Mouse (Mus musculus) kidney, embryonic 15.5 days (tissue): ENCODE results near the gene Slc9a3r2. TPM values are rescaled to one million over a fixed set of nuclear protein-coding genes. Genes with fewer than 3 reads are reported as not detected.

Experiments used
- ATAC-seq: fragments of 200-750 bp; cut with Nextera tagmentation; replicated peaks from 2 replicates; pipeline ENCODE4 v1.8.0; 2017; ENCODE audit warnings: moderate TSS enrichment; ENCODE audit not compliant: low FRiP score
- H3K27ac ChIP-seq: fragments of 300-500 bp; sonication (generic); 2 replicates; pipeline ENCODE4 v1.5.1; 2015; ENCODE audit warnings: mild to moderate bottlenecking, inconsistent platforms
- H3K27me3 ChIP-seq: fragments of 300-500 bp; sonication (generic); 2 replicates; pipeline ENCODE4 v1.6.1; 2015; ENCODE audit warnings: inconsistent platforms
- H3K36me3 ChIP-seq: fragments of 300-500 bp; sonication (generic); 2 replicates; pipeline ENCODE4 v1.6.1; 2015; ENCODE audit warnings: inconsistent platforms
- H3K4me1 ChIP-seq: fragments of 300-500 bp; sonication (generic); 2 replicates; pipeline ENCODE4 v1.6.1; 2015; ENCODE audit warnings: inconsistent platforms
- H3K4me2 ChIP-seq: fragments of 300-500 bp; sonication (generic); 2 replicates; pipeline ENCODE4 v1.6.1; 2015; ENCODE audit warnings: moderate library complexity, mild to moderate bottlenecking, inconsistent platforms
- H3K4me3 ChIP-seq: fragments of 300-500 bp; sonication (generic); replicated peaks from 2 replicates; pipeline ENCODE4 v1.5.1; 2015; ENCODE audit warnings: mild to moderate bottlenecking, inconsistent platforms
- H3K9ac ChIP-seq: fragments of 300-500 bp; sonication (generic); 2 replicates; pipeline ENCODE4 v1.6.1; 2015; ENCODE audit warnings: mild to moderate bottlenecking, inconsistent platforms
- H3K9me3 ChIP-seq: fragments of 300-500 bp; sonication (generic); replicated peaks from 2 replicates; pipeline ENCODE4 v1.6.1; 2016; ENCODE audit warnings: inconsistent platforms
- WGBS: fragments of 180-500 bp; shearing (Covaris S2); methylation state at CpG from one replicate; pipeline ENCODE4 v1.1.7; 2015; ENCODE audit warnings: mixed read lengths; 5-methylcytosine and 5-hydroxymethylcytosine counted together
- microRNA-seq: library from miRNA; unstranded; fragments of <30 nt; microRNA quantifications from one replicate; pipeline ENCODE4, GENCODE M21; 2016
- polyA plus RNA-seq: library from polyadenylated mRNA; unstranded; fragments of >200 nt; fragmentation: Nextera tagmentation; extraction: Ambion mirVana; gene quantifications from 2 replicates; pipeline ENCODE4 v1.2.1, GENCODE M21; 2015

Slc9a3r2 gene
- polyA plus RNA-seq, 1 experiment from 2014 or later, result 106 TPM

- Histone ChIP-seq H3K27ac (no peak overlapping the region), H3K4me1 (no peaks in the 10 kb centered on the region), H3K9ac (no peak overlapping the region), H3K4me3 (no peak overlapping the region), H3K4me2 (no peak overlapping the region), H3K36me3 (peaks cover 100% of the 10 kb centered on the region), H3K27me3 (no peaks in the 10 kb centered on the region), H3K9me3 (no peaks in the 10 kb centered on the region)
- no peak for ATAC-seq
- 91% methylated on average over 3 of the region's 3 CpGs for WGBS
Measured at GRCm38 (mm10) chr17:24597989-24598388, 52.1 kb downstream of the Slc9a3r2 start.

GRCm38 (mm10) chr17:24596471-24597183 lies 53.5 kb downstream of the Slc9a3r2 start:
- WGBS, result 85% methylated on average over 19 of the region's 19 CpGs

GRCm38 (mm10) chr17:24596073-24596466 lies 54.1 kb downstream of the Slc9a3r2 start:
- no peak for ATAC-seq

More at GRCm38 (mm10) chr17:24596471-24597183, 53.5 kb downstream of the Slc9a3r2 start:
- H3K27ac ChIP-seq, result no peak overlapping the region
- no peak for ATAC-seq
- H3K4me3 ChIP-seq, result no peak overlapping the region
- H3K36me3 ChIP-seq, result peaks cover 100% of the 10 kb centered on the region
- H3K9me3 ChIP-seq, result no peaks in the 10 kb centered on the region
- H3K9ac ChIP-seq, result no peak overlapping the region
- H3K4me2 ChIP-seq, result no peak overlapping the region
- H3K27me3 ChIP-seq, result no peaks in the 10 kb centered on the region
- no peaks in the 10 kb centered on the region for H3K4me1 ChIP-seq

GRCm38 (mm10) chr17:24595126-24596072 lies 54.7 kb downstream of the Slc9a3r2 start:
- no peak overlapping the region for H3K4me3 ChIP-seq
- H3K9ac ChIP-seq, result no peak overlapping the region
- ATAC-seq, result no peak
- H3K9me3 ChIP-seq, result no peaks in the 10 kb centered on the region
- H3K27me3 ChIP-seq, result no peaks in the 10 kb centered on the region
- no peaks in the 10 kb centered on the region for H3K4me1 ChIP-seq
- no peak overlapping the region for H3K4me2 ChIP-seq
- no peak overlapping the region for H3K27ac ChIP-seq
- 74% methylated on average over 17 of the region's 17 CpGs for WGBS
- H3K36me3 ChIP-seq, result peaks cover 100% of the 10 kb centered on the region

More at GRCm38 (mm10) chr17:24596073-24596466, 54.1 kb downstream of the Slc9a3r2 start:
- Histone ChIP-seq H3K4me3 (no peak overlapping the region), H3K4me1 (no peaks in the 10 kb centered on the region), H3K27me3 (no peaks in the 10 kb centered on the region), H3K27ac (no peak overlapping the region), H3K4me2 (no peak overlapping the region), H3K9ac (no peak overlapping the region), H3K36me3 (peaks cover 100% of the 10 kb centered on the region), H3K9me3 (no peaks in the 10 kb centered on the region)
- 77% methylated on average over 5 of the region's 5 CpGs for WGBS

GRCm38 (mm10) chr17:24593992-24594890 lies 55.9 kb downstream of the Slc9a3r2 start:
- H3K36me3 ChIP-seq, result peaks cover 98% of the 10 kb centered on the region
- no peak for ATAC-seq
- 91% methylated on average over 26 of the region's 26 CpGs for WGBS
- no peak overlapping the region for H3K27ac ChIP-seq
- no peaks in the 10 kb centered on the region for H3K4me1 ChIP-seq
- no peak overlapping the region for H3K4me2 ChIP-seq
- no peaks in the 10 kb centered on the region for H3K9me3 ChIP-seq
- no peaks in the 10 kb centered on the region for H3K27me3 ChIP-seq
- no peak overlapping the region for H3K9ac ChIP-seq
- H3K4me3 ChIP-seq, result no peak overlapping the region

GRCm38 (mm10) chr17:24593248-24593647 lies 56.9 kb downstream of the Slc9a3r2 start:
- no peak overlapping the region for H3K27ac ChIP-seq
- H3K4me1 ChIP-seq, result no peaks in the 10 kb centered on the region
- 90% methylated on average over 5 of the region's 5 CpGs for WGBS
- no peak overlapping the region for H3K9ac ChIP-seq
- no peak for ATAC-seq
- H3K4me3 ChIP-seq, result no peak overlapping the region
- H3K27me3 ChIP-seq, result no peaks in the 10 kb centered on the region
- peaks cover 93% of the 10 kb centered on the region for H3K36me3 ChIP-seq
- H3K9me3 ChIP-seq, result no peaks in the 10 kb centered on the region
- H3K4me2 ChIP-seq, result no peak overlapping the region

- no peak overlapping the region for H3K4me3 ChIP-seq
- H3K36me3 ChIP-seq, result peaks cover 91% of the 10 kb centered on the region
- H3K9me3 ChIP-seq, result no peaks in the 10 kb centered on the region
- no peak overlapping the region for H3K4me2 ChIP-seq
- H3K4me1 ChIP-seq, result no peaks in the 10 kb centered on the region
- no peaks in the 10 kb centered on the region for H3K27me3 ChIP-seq
- ATAC-seq, result no peak
- no peak overlapping the region for H3K9ac ChIP-seq
- no peak overlapping the region for H3K27ac ChIP-seq
- 96% methylated on average over 5 of the region's 5 CpGs for WGBS
Measured at GRCm38 (mm10) chr17:24591695-24592094, 58.4 kb downstream of the Slc9a3r2 start.

GRCm38 (mm10) chr17:24590943-24591342 lies 59.2 kb downstream of the Slc9a3r2 start:
- H3K27me3 ChIP-seq, result no peaks in the 10 kb centered on the region
- WGBS, result 91% methylated on average over 3 of the region's 3 CpGs
- no peak overlapping the region for H3K4me3 ChIP-seq
- H3K9me3 ChIP-seq, result no peaks in the 10 kb centered on the region
- H3K4me1 ChIP-seq, result no peaks in the 10 kb centered on the region
- no peak overlapping the region for H3K27ac ChIP-seq
- ATAC-seq, result no peak
- H3K4me2 ChIP-seq, result no peak overlapping the region
- peaks cover 91% of the 10 kb centered on the region for H3K36me3 ChIP-seq
- no peak overlapping the region for H3K9ac ChIP-seq

Small RNAs within 50 kb of the gene (microRNA-seq; reads per million reads assigned to microRNA genes)
- gene Gm24589, result not detected

Other genes with a start within 250 kb of the Slc9a3r2 start
- 293 and 318 TPM in 2 replicates for gene Rnps1, start 235.8 kb downstream of the Slc9a3r2 start, polyA plus RNA-seq
- gene Eci1, start 223.7 kb downstream of the Slc9a3r2 start, polyA plus RNA-seq, result 115 and 117 TPM in 2 replicates
- gene Dnase1l2, start 207.2 kb downstream of the Slc9a3r2 start, polyA plus RNA-seq, result 2.4 and 3.2 TPM in 2 replicates
- gene E4f1, start 180.0 kb downstream of the Slc9a3r2 start, polyA plus RNA-seq, result 29.9 and 36.7 TPM in 2 replicates
- 49.9 and 53.3 TPM in 2 replicates for gene Pgp, start 179.9 kb downstream of the Slc9a3r2 start, polyA plus RNA-seq
- gene Bricd5, start 176.4 kb downstream of the Slc9a3r2 start, polyA plus RNA-seq, result 0.39 and 0.58 TPM in 2 replicates
- gene Mlst8, start 171.2 kb downstream of the Slc9a3r2 start, polyA plus RNA-seq, result 29.0 and 36.1 TPM in 2 replicates
- gene Caskin1, start 161.7 kb downstream of the Slc9a3r2 start, polyA plus RNA-seq, result 1.8 and 2.3 TPM in 2 replicates
- gene Traf7, start 122.4 kb downstream of the Slc9a3r2 start, polyA plus RNA-seq, result 85.8 and 96.1 TPM in 2 replicates
- gene Rab26, start 116.1 kb downstream of the Slc9a3r2 start, polyA plus RNA-seq, result 2.8 TPM in 2 replicates
- 21.3 and 21.9 TPM in 2 replicates for gene Pkd1, start 100.5 kb downstream of the Slc9a3r2 start, polyA plus RNA-seq
- 60.8 and 71.0 TPM in 2 replicates for gene Tsc2, start 17.7 kb downstream of the Slc9a3r2 start, polyA plus RNA-seq
- gene Nthl1, start 17.6 kb downstream of the Slc9a3r2 start, polyA plus RNA-seq, result 20.0 and 20.6 TPM in 2 replicates
- gene Npw, start 8.1 kb upstream of the Slc9a3r2 start, polyA plus RNA-seq, result 0.35 and 0.43 TPM in 2 replicates
- gene Zfp598, start 19.4 kb upstream of the Slc9a3r2 start, polyA plus RNA-seq, result 23.9 and 27.6 TPM in 2 replicates
- 2.4 and 4.6 TPM in 2 replicates for gene Syngr3, start 39.6 kb upstream of the Slc9a3r2 start, polyA plus RNA-seq
- gene Gfer, start 45.8 kb upstream of the Slc9a3r2 start, polyA plus RNA-seq, result 45.6 and 49.5 TPM in 2 replicates
- gene Noxo1, start 45.9 kb upstream of the Slc9a3r2 start, polyA plus RNA-seq, result 1.5 and 3.4 TPM in 2 replicates
- 85.0 and 94.5 TPM in 2 replicates for gene Tbl3, start 57.3 kb upstream of the Slc9a3r2 start, polyA plus RNA-seq
- 0.18 TPM in 1 of 2 replicates, not detected in the other for gene Rnf151, start 67.7 kb upstream of the Slc9a3r2 start, polyA plus RNA-seq
- 1,520 and 1,607 TPM in 2 replicates for gene Rps2, start 67.8 kb upstream of the Slc9a3r2 start, polyA plus RNA-seq
- gene Ndufb10, start 74.2 kb upstream of the Slc9a3r2 start, polyA plus RNA-seq, result 237 and 238 TPM in 2 replicates
- not detected in 2 replicates for gene Rpl3l, start 77.5 kb upstream of the Slc9a3r2 start, polyA plus RNA-seq
- gene Msrb1, start 86.3 kb upstream of the Slc9a3r2 start, polyA plus RNA-seq, result 29.9 and 31.8 TPM in 2 replicates
- gene Hs3st6, start 102.7 kb upstream of the Slc9a3r2 start, polyA plus RNA-seq, result 26.0 and 28.4 TPM in 2 replicates
- gene Meiob, start 154.0 kb upstream of the Slc9a3r2 start, polyA plus RNA-seq, result 0.13 TPM in 1 of 2 replicates, not detected in the other
- 52.3 and 53.4 TPM in 2 replicates for gene Hagh, start 189.8 kb upstream of the Slc9a3r2 start, polyA plus RNA-seq
- 39.3 and 40.8 TPM in 2 replicates for gene Fahd1, start 200.0 kb upstream of the Slc9a3r2 start, polyA plus RNA-seq
- gene Igfals, start 215.7 kb upstream of the Slc9a3r2 start, polyA plus RNA-seq, result 1.7 and 2.1 TPM in 2 replicates
- gene Nubp2, start 236.0 kb upstream of the Slc9a3r2 start, polyA plus RNA-seq, result 54.2 and 57.8 TPM in 2 replicates
- gene Spsb3, start 236.3 kb upstream of the Slc9a3r2 start, polyA plus RNA-seq, result 40.6 and 43.7 TPM in 2 replicates
- gene Eme2, start 244.8 kb upstream of the Slc9a3r2 start, polyA plus RNA-seq, result 31.5 and 33.1 TPM in 2 replicates
- 94.0 and 105 TPM in 2 replicates for gene Mrps34, start 244.8 kb upstream of the Slc9a3r2 start, polyA plus RNA-seq
- gene Nme3, start 246.2 kb upstream of the Slc9a3r2 start, polyA plus RNA-seq, result 77.2 and 80.0 TPM in 2 replicates